Mouse (Mus musculus) kidney, adult 9 months (tissue): ENCODE measurements around the gene Rpsa.

Experiments
- DNase-seq: peaks from one replicate; pipeline ENCODE4 v3.0.0; 2022

The Rpsa gene

DNA sequence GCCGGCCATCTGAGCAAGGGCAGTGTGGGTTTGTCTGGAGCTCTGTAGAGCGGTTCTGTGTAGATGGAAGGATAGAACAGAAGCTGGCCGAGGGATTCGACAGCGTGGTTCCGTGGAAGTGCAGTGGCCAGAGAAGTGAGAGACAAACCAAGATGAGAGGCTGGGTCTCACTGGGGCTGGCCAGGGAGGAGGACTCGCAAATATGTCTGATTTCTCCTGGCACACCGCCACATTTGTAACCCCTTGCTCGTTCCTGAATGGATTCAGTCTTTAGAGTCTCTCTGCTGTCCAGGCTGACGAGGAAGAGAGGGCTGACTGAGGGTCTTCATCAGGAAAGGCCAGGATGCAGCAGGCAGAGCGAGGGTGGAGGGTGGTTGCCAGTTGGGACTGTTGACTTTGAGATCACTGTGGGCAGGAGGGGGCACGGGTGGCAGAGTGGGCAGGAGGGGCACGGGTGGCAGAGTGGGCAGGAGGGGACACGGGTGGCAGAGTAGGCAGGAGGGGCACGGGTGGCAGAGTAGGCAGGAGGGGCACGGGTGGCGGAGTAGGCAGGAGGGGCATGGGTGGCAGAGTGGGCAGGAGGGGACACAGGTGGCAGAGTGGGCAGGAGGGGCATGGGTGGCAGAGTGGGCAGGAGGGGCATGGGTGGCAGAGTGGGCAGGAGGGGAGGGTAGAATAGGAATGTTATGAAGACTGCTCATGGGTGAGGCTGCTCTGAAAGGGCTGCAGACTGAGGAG lies 13.3 kb upstream of the Rpsa start:
- DNase-seq: no peak

DNA sequence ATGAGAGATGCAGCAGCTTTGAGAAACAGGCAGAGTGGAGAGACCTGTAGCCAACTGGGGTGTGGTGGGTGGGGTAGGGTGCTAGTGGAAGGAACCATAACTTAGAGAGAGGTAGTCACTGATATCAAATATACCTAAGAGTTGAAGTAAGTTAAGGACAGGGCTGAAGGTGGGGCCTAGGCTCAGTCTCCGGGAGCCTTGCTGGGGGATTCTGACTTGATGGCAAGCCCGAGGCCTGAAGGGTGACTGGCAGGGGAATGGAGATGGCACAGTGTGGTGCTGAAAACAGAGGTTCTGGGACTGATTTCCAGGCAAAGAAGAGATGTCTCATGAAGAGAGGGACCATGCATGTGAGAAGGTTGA lies 12.7 kb upstream of the Rpsa start:
- DNase-seq: no peak

- no peak for DNase-seq
These were observed 11.9 kb upstream of the Rpsa start for GRCm38 (mm10) chr9:120115580-120115979.

- no peak for DNase-seq
These were observed 11.3 kb upstream of the Rpsa start for GRCm38 (mm10) chr9:120116184-120116624.

DNA sequence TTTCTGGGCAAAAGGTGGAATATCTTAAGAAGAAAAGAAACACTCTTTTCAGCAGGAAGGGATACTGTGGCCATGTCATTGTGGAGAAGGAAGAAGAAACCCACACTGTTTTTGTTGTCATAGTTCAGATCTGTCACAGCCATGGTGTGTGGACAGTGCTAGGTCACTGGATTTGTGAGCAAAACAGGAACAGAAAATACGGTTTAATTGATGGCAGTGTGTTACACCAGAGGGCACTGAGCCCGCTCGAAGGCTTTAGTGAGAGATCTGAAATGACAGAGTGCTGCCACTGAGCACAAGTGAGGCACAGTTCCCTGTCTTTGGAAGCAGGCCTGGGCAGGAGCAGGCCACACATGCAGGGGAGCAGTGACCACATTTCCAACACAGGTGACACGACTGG lies 9.3 kb upstream of the Rpsa start:
- no peak for DNase-seq

GRCm38 (mm10) chr9:120120503-120120902 lies 7.0 kb upstream of the Rpsa start:
- no peak for DNase-seq

DNA sequence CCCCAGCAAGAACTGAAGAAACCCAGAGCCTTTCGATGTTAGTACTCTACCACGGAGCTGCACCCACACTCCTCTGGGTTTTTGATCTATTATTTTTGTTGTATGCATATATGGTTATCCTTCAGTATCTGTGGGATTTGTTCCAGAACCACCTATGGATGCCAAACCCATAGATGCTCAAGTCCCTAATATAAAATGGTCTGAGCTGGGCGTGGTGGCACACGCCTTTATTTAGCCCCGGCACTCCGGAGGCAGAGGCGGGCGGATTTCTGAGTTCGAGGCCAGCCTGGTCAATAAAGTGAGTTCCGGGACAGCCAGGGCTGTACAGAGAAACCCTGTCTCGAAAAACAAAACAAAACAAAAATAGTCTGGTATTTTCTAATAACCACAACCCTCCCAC lies 621 bp upstream of the Rpsa start:
- no peak for DNase-seq

GRCm38 (mm10) chr9:120129276-120129675 lies 1.8 kb downstream of the Rpsa start:
- no peak for DNase-seq

DNA sequence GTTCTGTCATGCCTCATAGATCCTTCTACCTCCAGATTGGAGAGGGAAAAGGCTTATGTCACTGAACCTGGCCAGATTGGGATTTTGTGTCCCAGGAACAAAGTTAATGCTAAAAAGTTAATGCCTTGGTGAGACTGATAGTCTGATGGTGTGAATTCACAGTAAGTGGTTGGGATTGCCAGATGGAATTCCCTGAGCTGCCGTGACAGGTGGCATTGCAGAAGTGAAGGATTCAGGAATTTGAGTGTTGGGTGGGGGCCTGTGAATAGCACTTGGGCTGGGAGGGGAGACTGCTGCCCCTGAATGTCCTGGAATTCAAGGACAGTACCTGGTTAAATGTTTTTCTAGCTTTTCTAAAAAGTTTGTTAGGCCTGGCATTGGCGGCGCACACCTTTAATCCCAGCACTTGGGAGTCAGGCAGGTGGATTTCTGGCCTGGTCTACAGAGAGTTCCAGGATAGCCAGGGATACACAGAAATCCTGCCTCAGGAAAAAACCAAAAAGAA lies 4.3 kb downstream of the Rpsa start:
- no peak for DNase-seq

- DNase-seq: no peak
These were observed 5.7 kb downstream of the Rpsa start for GRCm38 (mm10) chr9:120132980-120133754.

- DNase-seq: no peak
These were observed 6.4 kb downstream of the Rpsa start for GRCm38 (mm10) chr9:120133755-120134475.

GRCm38 (mm10) chr9:120134529-120135160 lies 7.2 kb downstream of the Rpsa start:
- no peak for DNase-seq

DNA sequence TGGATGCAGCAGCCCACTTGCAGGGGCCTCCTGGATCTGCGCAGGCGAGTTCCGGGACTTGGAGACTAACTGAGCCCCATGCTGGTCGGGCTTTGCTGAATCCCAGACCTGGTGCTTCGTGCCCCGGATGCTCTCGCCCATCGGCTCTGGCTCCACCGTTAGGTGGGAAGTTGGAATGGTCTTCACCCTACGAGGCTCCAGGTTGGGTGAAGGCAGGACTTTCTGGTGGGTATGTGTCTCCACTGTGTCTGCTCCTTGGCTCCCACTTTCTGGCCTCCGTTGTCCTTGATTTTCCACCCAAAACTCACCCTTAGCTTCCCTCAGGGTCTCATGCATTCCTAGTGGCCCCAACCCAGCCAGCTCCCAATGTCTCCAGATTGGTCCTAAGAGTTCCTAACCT lies 8.0 kb downstream of the Rpsa start:
- DNase-seq: no peak

- DNase-seq: peak; percentile 65
These were observed 13.2 kb downstream of the Rpsa start for GRCm38 (mm10) chr9:120140652-120141051.

GRCm38 (mm10) chr9:120144474-120144873 lies 17.0 kb downstream of the Rpsa start:
- DNase-seq: no peak

DNA sequence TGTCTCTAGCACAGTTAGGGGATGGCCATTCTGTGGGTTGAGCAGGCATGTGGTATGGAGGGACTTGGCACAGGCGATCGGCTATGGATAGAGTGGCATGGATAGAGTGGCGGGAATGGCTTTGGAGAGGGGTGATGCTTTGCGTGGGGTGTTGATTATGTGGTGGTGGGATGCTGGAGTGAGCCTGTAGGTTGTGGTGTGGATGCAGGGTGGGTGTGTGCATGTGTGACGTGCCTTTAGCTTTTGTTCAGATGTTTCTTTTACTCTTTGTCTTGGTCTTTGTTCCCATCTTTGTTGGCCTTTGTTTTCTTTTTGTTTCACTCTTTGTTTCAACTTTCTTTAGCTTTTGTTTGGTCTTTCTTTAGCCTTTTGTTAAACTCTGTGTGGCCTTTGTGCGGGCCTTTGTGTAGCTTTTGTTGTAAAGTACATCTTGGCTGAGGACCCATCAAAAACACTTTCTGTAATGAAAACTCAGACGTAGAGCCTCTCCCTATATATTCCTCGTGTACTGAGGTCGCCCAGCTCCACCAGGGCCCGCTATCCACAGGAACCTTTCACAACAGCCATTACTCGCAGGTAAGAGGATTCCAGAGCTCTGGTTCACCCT lies 21.8 kb downstream of the Rpsa start, which contains the start of gene Mobp:
TSS of gene Mobp (plus strand) at position 486 of the 607 bp plus-strand sequence.
- no peak for DNase-seq

DNA sequence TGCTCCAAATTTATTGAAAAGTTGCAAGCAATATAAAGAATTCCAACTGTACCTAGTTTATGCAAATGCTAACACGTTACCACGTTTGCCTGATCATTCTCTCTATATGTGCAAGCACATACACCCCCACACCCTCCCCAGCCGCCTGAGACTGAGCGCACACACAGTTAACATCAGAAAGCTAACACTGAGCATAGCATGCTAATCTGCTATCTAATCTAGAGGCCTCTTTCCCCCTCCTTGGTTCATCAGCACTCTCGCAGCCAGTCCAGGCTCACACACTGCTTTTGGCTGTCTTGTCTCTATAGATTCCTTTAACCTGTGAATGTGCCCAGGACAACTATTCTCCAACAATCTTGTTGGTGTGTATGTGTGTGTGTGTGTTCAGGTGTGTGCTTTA lies 23.7 kb downstream of the Rpsa start:
- no peak for DNase-seq

- no peak for DNase-seq
These were observed 24.5 kb downstream of the Rpsa start for GRCm38 (mm10) chr9:120151906-120152399.

GRCm38 (mm10) chr9:120158047-120158446 lies 30.6 kb downstream of the Rpsa start:
- DNase-seq: no peak

DNA sequence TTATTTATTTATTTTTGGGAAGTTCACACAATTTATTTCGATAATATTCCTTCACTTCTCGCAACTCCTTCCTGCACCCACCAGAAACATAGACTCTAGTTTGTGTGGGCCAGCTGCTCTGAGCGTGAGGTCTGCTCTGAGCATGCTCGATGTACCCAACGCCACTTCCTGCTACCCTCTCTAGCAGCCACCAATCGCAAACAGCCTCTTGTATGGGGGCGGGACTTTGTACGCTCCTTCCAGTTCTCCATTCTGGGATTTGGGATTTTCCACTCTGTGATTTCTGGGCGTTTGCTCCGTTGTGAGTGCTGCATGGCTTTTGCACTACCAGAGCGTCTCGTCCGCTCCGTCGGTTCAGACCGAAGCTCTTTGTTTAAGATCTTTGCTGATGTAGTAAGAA lies 36.4 kb downstream of the Rpsa start:
- DNase-seq: no peak

DNA sequence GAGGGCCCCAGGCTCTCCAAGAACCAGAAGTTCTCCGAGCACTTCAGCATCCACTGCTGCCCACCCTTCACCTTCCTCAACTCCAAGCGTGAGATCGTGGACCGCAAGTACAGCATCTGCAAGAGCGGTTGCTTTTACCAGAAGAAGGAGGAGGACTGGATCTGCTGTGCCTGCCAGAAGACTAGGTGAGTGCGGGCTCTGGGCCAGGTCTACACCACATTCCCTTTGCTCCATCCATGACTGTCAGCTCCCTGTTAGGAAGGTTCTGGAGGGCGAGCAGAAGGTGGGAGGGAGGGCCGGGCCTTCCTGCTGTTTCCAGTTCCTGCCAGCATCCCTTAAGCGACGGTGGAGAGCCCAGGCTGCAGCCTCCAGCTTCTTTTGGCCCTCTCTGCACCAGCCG lies 40.3 kb downstream of the Rpsa start:
- DNase-seq: no peak

- DNase-seq: peak; percentile 55
These were observed 43.8 kb downstream of the Rpsa start for GRCm38 (mm10) chr9:120171295-120171694.
